Mouse (Mus musculus): ENCODE measurements at regions not wholly inside any gene's neighbourhood (a gene's known extent, or its start where the extent isn't known, plus 50 kb on each side); places are given as distances from the start of the nearest gene placed in this dataset.

DNA sequence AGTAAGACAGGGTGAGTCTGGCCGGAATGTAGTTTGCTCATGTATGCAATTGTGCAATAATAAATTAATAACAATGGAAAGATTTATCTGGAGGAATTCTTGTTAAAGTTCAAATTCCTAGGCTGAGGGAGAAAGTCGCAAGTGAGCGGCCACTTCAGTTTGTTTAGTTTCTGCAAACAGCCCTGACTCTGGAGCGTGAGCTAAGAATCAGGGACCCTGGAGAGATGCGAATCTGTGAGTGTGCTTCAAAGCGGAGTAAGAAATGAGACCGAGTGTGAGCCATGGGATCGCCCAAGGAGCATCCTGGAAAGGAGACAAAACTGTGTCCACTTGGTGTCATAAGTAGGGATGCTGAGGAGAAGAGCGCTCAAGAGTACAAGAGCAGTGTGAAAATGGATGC lies 104.2 kb upstream of the Lrig3 start:
- no peak overlapping the region for H3K27ac ChIP-seq (ENCODE audit: low read depth, low read length)
- H3K4me3 ChIP-seq (ENCODE audit: low read depth, low read length), result no peak overlapping the region
- DNase-seq (ENCODE audit: low spot score) (no peak), ATAC-seq (no peak)
- H3K27me3 ChIP-seq (replicated peaks; ENCODE audit: control insufficient read depth, insufficient read depth, low read length), result no peaks in the 10 kb centered on the region
- no peaks in the 10 kb centered on the region for H3K9me3 ChIP-seq (replicated peaks; ENCODE audit: control insufficient read depth, low read length)
- H3K36me3 ChIP-seq (ENCODE audit: control insufficient read depth, insufficient read depth, low read length), result no peaks in the 10 kb centered on the region
- no peak overlapping the region for H3K9ac ChIP-seq (ENCODE audit: low read length)
- WGBS, result 94% methylated on average over 9 of the region's 9 CpGs
- H3K4me1 ChIP-seq (ENCODE audit: control insufficient read depth, insufficient read depth, low read length), result no peaks in the 10 kb centered on the region
- no peak overlapping the region for H3K4me2 ChIP-seq (ENCODE audit: low read length)

DNA sequence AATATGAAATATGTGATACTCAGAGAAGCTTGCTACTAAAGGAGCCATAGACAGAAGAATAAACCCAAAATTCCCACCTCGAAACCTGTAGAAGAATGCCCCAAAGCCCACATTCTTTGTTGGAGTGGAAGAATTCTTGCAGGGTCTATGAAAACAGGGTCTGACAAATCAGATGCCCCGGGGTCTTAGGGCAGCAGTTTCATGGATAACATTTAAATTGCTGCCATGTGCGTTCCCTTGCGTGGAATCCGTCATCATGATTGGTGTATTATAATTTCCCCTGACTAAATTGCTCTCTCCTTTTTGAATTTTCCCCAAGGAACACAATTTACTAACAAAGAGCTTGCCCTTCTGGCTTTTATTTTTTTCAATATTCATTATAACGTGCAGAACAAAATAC lies 99.6 kb upstream of the Lrig3 start:
- ATAC-seq, result no peak
- Histone ChIP-seq H3K4me1 (ENCODE audit: control insufficient read depth, insufficient read depth, low read length) (no peaks in the 10 kb centered on the region), H3K27ac (ENCODE audit: low read depth, low read length) (no peak overlapping the region)

DNA sequence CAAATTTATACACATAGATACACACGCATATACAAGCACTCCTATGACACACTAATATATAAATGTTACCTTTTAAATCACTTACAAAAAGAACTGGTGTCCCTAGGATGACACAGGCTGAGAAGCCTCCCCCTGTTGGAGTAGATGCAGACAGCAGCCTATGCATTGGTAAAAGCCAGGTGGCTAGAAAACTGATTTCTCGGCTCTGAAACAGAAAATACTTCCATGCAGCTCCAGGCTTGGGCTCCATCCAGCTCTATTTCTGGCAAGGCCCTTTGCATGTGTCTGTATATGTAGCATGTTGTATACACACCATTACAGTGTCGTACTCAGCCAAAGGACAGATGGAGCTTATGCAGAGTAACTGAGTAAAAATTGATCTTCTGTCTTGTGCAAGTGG lies 81.4 kb upstream of the Lrig3 start:
- 84% methylated on average over 3 of the region's 3 CpGs for WGBS
- no peak overlapping the region for H3K4me3 ChIP-seq (ENCODE audit: low read depth, low read length)
- H3K27me3 ChIP-seq (replicated peaks; ENCODE audit: control insufficient read depth, insufficient read depth, low read length), result no peaks in the 10 kb centered on the region
- no peak overlapping the region for H3K4me2 ChIP-seq (ENCODE audit: low read length)
- H3K4me1 ChIP-seq (ENCODE audit: control insufficient read depth, insufficient read depth, low read length), result no peaks in the 10 kb centered on the region
- H3K9ac ChIP-seq (ENCODE audit: low read length), result no peak overlapping the region
- DNase-seq (ENCODE audit: low spot score) (peak; percentile 81), ATAC-seq (peak; percentile 86; the same call in 1 of the 2 replicates)
- H3K36me3 ChIP-seq (ENCODE audit: control insufficient read depth, insufficient read depth, low read length), result no peaks in the 10 kb centered on the region
- no peak overlapping the region for H3K27ac ChIP-seq (ENCODE audit: low read depth, low read length)
- H3K9me3 ChIP-seq (replicated peaks; ENCODE audit: control insufficient read depth, low read length), result no peaks in the 10 kb centered on the region

More for the DNA sequence above, 99.6 kb upstream of the Lrig3 start:
- WGBS, result 91% methylated on average over 6 of the region's 6 CpGs
- Histone ChIP-seq H3K9ac (ENCODE audit: low read length) (no peak overlapping the region), H3K9me3 (replicated peaks; ENCODE audit: control insufficient read depth, low read length) (no peaks in the 10 kb centered on the region), H3K36me3 (ENCODE audit: control insufficient read depth, insufficient read depth, low read length) (no peaks in the 10 kb centered on the region), H3K27me3 (replicated peaks; ENCODE audit: control insufficient read depth, insufficient read depth, low read length) (no peaks in the 10 kb centered on the region), H3K4me2 (ENCODE audit: low read length) (no peak overlapping the region), H3K4me3 (ENCODE audit: low read depth, low read length) (no peak overlapping the region)
- DNase-seq (ENCODE audit: low spot score), result no peak

DNA sequence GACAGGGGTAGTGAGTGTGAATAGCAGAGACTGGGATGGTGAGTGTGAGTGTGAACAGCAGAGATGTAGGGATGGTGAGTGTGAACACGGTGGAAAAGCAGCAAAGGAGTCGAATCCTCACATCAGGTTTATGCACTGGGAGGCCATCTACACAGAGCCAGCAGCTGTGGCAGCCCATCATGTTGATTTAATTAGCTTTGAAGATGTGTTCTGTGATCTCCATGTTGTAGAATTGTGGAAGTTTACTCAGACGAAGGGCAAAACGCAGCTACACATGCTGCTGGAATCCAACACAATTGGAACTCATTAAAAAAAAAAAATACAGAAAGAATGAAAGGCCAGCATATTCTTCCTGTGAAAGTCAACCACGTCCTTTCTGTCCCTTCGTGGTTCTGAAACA lies 80.2 kb upstream of the Lrig3 start:
- Histone ChIP-seq H3K9me3 (replicated peaks; ENCODE audit: control insufficient read depth, low read length) (no peaks in the 10 kb centered on the region), H3K9ac (ENCODE audit: low read length) (no peak overlapping the region), H3K4me2 (ENCODE audit: low read length) (no peak overlapping the region), H3K36me3 (ENCODE audit: control insufficient read depth, insufficient read depth, low read length) (no peaks in the 10 kb centered on the region), H3K27ac (ENCODE audit: low read depth, low read length) (no peak overlapping the region), H3K4me3 (ENCODE audit: low read depth, low read length) (no peak overlapping the region), H3K27me3 (replicated peaks; ENCODE audit: control insufficient read depth, insufficient read depth, low read length) (no peaks in the 10 kb centered on the region), H3K4me1 (ENCODE audit: control insufficient read depth, insufficient read depth, low read length) (no peaks in the 10 kb centered on the region)
- DNase-seq (ENCODE audit: low spot score) (no peak), ATAC-seq (no peak)
- WGBS, result 11% methylated on average over 6 of the region's 6 CpGs

GRCm38 (mm10) chr10:125892122-125892521 lies 73.8 kb upstream of the Lrig3 start:
- Histone ChIP-seq H3K4me2 (ENCODE audit: low read length) (no peak overlapping the region), H3K27ac (ENCODE audit: low read depth, low read length) (no peak overlapping the region), H3K4me1 (ENCODE audit: control insufficient read depth, insufficient read depth, low read length) (no peaks in the 10 kb centered on the region), H3K27me3 (replicated peaks; ENCODE audit: control insufficient read depth, insufficient read depth, low read length) (no peaks in the 10 kb centered on the region), H3K9me3 (replicated peaks; ENCODE audit: control insufficient read depth, low read length) (no peaks in the 10 kb centered on the region), H3K9ac (ENCODE audit: low read length) (no peak overlapping the region), H3K4me3 (ENCODE audit: low read depth, low read length) (no peak overlapping the region), H3K36me3 (ENCODE audit: control insufficient read depth, insufficient read depth, low read length) (no peaks in the 10 kb centered on the region)
- no peak for ATAC-seq
- WGBS, result 86% methylated on average over 7 of the region's 7 CpGs
- DNase-seq (ENCODE audit: low spot score), result no peak

GRCm38 (mm10) chr10:125895744-125896482 lies 70.1 kb upstream of the Lrig3 start:
- ATAC-seq, result no peak
- 41% methylated on average over 7 of the region's 7 CpGs for WGBS

DNA sequence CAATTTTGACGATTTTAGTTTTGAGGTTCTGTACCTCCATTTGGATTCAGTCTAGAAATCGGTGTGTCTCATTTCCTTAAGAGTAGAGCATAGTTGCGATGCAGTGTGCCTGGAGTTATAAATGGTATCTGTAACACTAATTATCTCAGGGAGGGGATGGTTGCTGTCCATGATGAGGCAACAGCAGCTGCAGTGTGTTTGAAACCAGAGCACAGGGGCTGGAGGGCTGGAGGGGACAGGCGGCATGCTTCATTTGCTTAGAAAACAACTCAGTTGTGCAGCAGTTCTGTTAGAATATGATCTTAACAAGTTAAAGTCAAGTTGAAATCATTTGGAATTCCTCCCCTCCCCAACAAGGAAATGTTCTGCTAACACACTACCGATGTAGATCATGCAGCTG lies 69.3 kb upstream of the Lrig3 start:
- no peaks in the 10 kb centered on the region for H3K4me1 ChIP-seq (ENCODE audit: control insufficient read depth, insufficient read depth, low read length)
- H3K36me3 ChIP-seq (ENCODE audit: control insufficient read depth, insufficient read depth, low read length), result no peaks in the 10 kb centered on the region
- no peaks in the 10 kb centered on the region for H3K27me3 ChIP-seq (replicated peaks; ENCODE audit: control insufficient read depth, insufficient read depth, low read length)
- no peak overlapping the region for H3K27ac ChIP-seq (ENCODE audit: low read depth, low read length)
- H3K4me2 ChIP-seq (ENCODE audit: low read length), result no peak overlapping the region
- no peaks in the 10 kb centered on the region for H3K9me3 ChIP-seq (replicated peaks; ENCODE audit: control insufficient read depth, low read length)
- no peak overlapping the region for H3K4me3 ChIP-seq (ENCODE audit: low read depth, low read length)
- ATAC-seq (no peak), DNase-seq (ENCODE audit: low spot score) (no peak)
- H3K9ac ChIP-seq (ENCODE audit: low read length), result no peak overlapping the region
- WGBS, result 81% methylated on average over 5 of the region's 5 CpGs

More at GRCm38 (mm10) chr10:125895744-125896482, 70.1 kb upstream of the Lrig3 start:
- H3K27ac ChIP-seq (ENCODE audit: low read depth, low read length), result no peak overlapping the region
- H3K36me3 ChIP-seq (ENCODE audit: control insufficient read depth, insufficient read depth, low read length), result no peaks in the 10 kb centered on the region
- no peaks in the 10 kb centered on the region for H3K9me3 ChIP-seq (replicated peaks; ENCODE audit: control insufficient read depth, low read length)
- H3K9ac ChIP-seq (ENCODE audit: low read length), result no peak overlapping the region
- no peaks in the 10 kb centered on the region for H3K27me3 ChIP-seq (replicated peaks; ENCODE audit: control insufficient read depth, insufficient read depth, low read length)
- no peak overlapping the region for H3K4me2 ChIP-seq (ENCODE audit: low read length)
- H3K4me1 ChIP-seq (ENCODE audit: control insufficient read depth, insufficient read depth, low read length), result no peaks in the 10 kb centered on the region
- DNase-seq (ENCODE audit: low spot score), result no peak
- H3K4me3 ChIP-seq (ENCODE audit: low read depth, low read length), result no peak overlapping the region

- WGBS, result 93% methylated on average over 4 of the region's 4 CpGs
- no peak overlapping the region for H3K9ac ChIP-seq (ENCODE audit: low read length)
Measured at GRCm38 (mm10) chr10:125899504-125899903, 66.5 kb upstream of the Lrig3 start.

GRCm38 (mm10) chr10:125900562-125900961 lies 65.4 kb upstream of the Lrig3 start:
- ATAC-seq, result no peak
- 95% methylated on average over 2 of the region's 2 CpGs for WGBS

More at GRCm38 (mm10) chr10:125899504-125899903, 66.5 kb upstream of the Lrig3 start:
- DNase-seq (ENCODE audit: low spot score) (no peak), ATAC-seq (no peak)
- no peaks in the 10 kb centered on the region for H3K4me1 ChIP-seq (ENCODE audit: control insufficient read depth, insufficient read depth, low read length)
- H3K27ac ChIP-seq (ENCODE audit: low read depth, low read length), result no peak overlapping the region
- H3K4me2 ChIP-seq (ENCODE audit: low read length), result no peak overlapping the region
- H3K36me3 ChIP-seq (ENCODE audit: control insufficient read depth, insufficient read depth, low read length), result no peaks in the 10 kb centered on the region
- H3K9me3 ChIP-seq (replicated peaks; ENCODE audit: control insufficient read depth, low read length), result no peaks in the 10 kb centered on the region
- H3K4me3 ChIP-seq (ENCODE audit: low read depth, low read length), result no peak overlapping the region
- no peaks in the 10 kb centered on the region for H3K27me3 ChIP-seq (replicated peaks; ENCODE audit: control insufficient read depth, insufficient read depth, low read length)

More at GRCm38 (mm10) chr10:125900562-125900961, 65.4 kb upstream of the Lrig3 start:
- Histone ChIP-seq H3K4me3 (ENCODE audit: low read depth, low read length) (no peak overlapping the region), H3K9me3 (replicated peaks; ENCODE audit: control insufficient read depth, low read length) (no peaks in the 10 kb centered on the region), H3K4me1 (ENCODE audit: control insufficient read depth, insufficient read depth, low read length) (no peaks in the 10 kb centered on the region), H3K27ac (ENCODE audit: low read depth, low read length) (no peak overlapping the region), H3K4me2 (ENCODE audit: low read length) (no peak overlapping the region), H3K36me3 (ENCODE audit: control insufficient read depth, insufficient read depth, low read length) (no peaks in the 10 kb centered on the region), H3K9ac (ENCODE audit: low read length) (no peak overlapping the region), H3K27me3 (replicated peaks; ENCODE audit: control insufficient read depth, insufficient read depth, low read length) (no peaks in the 10 kb centered on the region)
- DNase-seq (ENCODE audit: low spot score), result no peak
